ENCODE assay signal across 8 mouse cellular contexts in genomic region chr16:24435115-24435553, GRCm38 (mm10). TPM values are rescaled to one million over a fixed set of nuclear protein-coding genes. Genes with fewer than 3 reads are reported as not detected.
DNase-seq lines count a peak whose midpoint lies in the region.

No protein-coding gene starts in this region.

- H3K9me3 ChIP-seq in heart, embryonic 10.5 days, result no peaks in the 10 kb centered on the region

- WGBS in heart, embryonic 10.5 days, result 40% methylated on average over 6 of the region's 6 CpGs

- peak; percentile 87 for DNase-seq in heart, adult 11 months
- no peak for DNase-seq in heart, postnatal 14 days
- DNase-seq in NIH3T3 (ENCODE audit: low read depth), result peak; percentile 71
- DNase-seq in heart, embryonic 10.5 days (ENCODE audit: low spot score), result no peak
- peak; percentile 56 for DNase-seq in kidney, postnatal 10 days
- DNase-seq in urinary bladder, postnatal 14 days (ENCODE audit: low spot score), result no peak
- DNase-seq in urinary bladder, adult 18-20 months (ENCODE audit: low spot score in 2 of 2), result no peak
- DNase-seq in right cerebral cortex, postnatal 14 days, result no peak

- H3K36me3 ChIP-seq in heart, embryonic 10.5 days, result no peaks in the 10 kb centered on the region

- no peaks in the 10 kb centered on the region for H3K27me3 ChIP-seq in heart, embryonic 10.5 days (ENCODE audit: insufficient read depth, poor library complexity, severe bottlenecking)

- peak overlapping the region; percentile 10; the same call in 1 of the 2 replicates for H3K4me3 ChIP-seq in heart, embryonic 10.5 days

- H3K27ac ChIP-seq in heart, embryonic 10.5 days, result peak overlapping the region; percentile 86

- peaks cover 83% of the 10 kb centered on the region for H3K4me1 ChIP-seq in heart, embryonic 10.5 days

- intact Hi-C loops in heart, postnatal 14 days (cut with DNase I), result no loop called here

RNA-seq across cellular contexts. Expression of gene Lpp, which starts 41.8 kb away (rescaled TPM):
- total RNA-seq in heart, postnatal 14 days (2021), result 10 to 100 TPM; 46.8 to 47.5 TPM
- polyA plus RNA-seq in heart, embryonic 10.5 days (2016; fragmentation: Nextera tagmentation; extraction: Ambion mirVana), result 65.1 and 67.2 TPM in 2 replicates

Comparison
In these comparisons a context has a peak if more than half of its experiments do, and no peak if none do; other contexts are left out.
1. DNase-seq: peak in heart, adult 11 months (single experiment), NIH3T3 (single experiment) and kidney, postnatal 10 days (single experiment); none in heart, postnatal 14 days (0 of 2), heart, embryonic 10.5 days (single experiment), urinary bladder, postnatal 14 days (single experiment), urinary bladder, adult 18-20 months (0 of 2) and right cerebral cortex, postnatal 14 days (single experiment).